ENCODE assay signal across 8 mouse cellular contexts in genomic region chr5:33651921-33652782, GRCm38 (mm10). TPM values are rescaled to one million over a fixed set of nuclear protein-coding genes. Genes with fewer than 3 reads are reported as not detected.
DNase-seq lines count a peak whose midpoint lies in the region; ATAC-seq lines count a peak whose summit lies in the region.

Gene Slbp, minus strand, starts transcription at chr5:33652574.

- DNase-seq in adrenal gland, adult (ENCODE audit: inconsistent age in 2 of 2, low spot score in 1 of 2): peak; percentile 98 to 99
- DNase-seq in embryo, embryonic 10.5 days (ENCODE audit: low spot score): peak; percentile 97
- peak; percentile 97 for DNase-seq in gastrocnemius, postnatal 25 days
- DNase-seq in intestine, embryonic 14.5 days (ENCODE audit: low spot score): peak; percentile 99
- peak; percentile 94 to 95 for DNase-seq in left cerebral cortex, postnatal 14 days (ENCODE audit: low spot score in 2 of 2)
- DNase-seq in mesoderm, embryonic 11.5 days (ENCODE audit: low read depth, low spot score): peak; percentile 97
- DNase-seq in right cerebral cortex, postnatal 36 days (ENCODE audit: low spot score in 2 of 2): peak; percentile 93 to 96
- peak; percentile 98 for DNase-seq in yolk sac, embryonic 10.5 days (ENCODE audit: low spot score)

- H3K27ac ChIP-seq in intestine, embryonic 14.5 days (ENCODE audit: low read depth): peak within 1 kb of the TSS; percentile 98

- H3K4me1 ChIP-seq in intestine, embryonic 14.5 days (replicated peaks; ENCODE audit: control insufficient read depth, insufficient read depth, low read length): peaks cover 27% of the 10 kb centered on the region

- intact Hi-C loops in left cerebral cortex, postnatal 14 days (cut with DNase I): no loop called here

- peaks cover 49% of the 10 kb centered on the region for H3K36me3 ChIP-seq in intestine, embryonic 14.5 days (ENCODE audit: control insufficient read depth, insufficient read depth, low read length)

- H3K9me3 ChIP-seq in intestine, embryonic 14.5 days (ENCODE audit: control insufficient read depth, low read length): no peaks in the 10 kb centered on the region

- ATAC-seq in intestine, embryonic 14.5 days (replicated peaks; ENCODE audit: low FRiP score, low TSS enrichment, low read depth): peak; percentile 95

- H3K4me2 ChIP-seq in intestine, embryonic 14.5 days (ENCODE audit: low read length): peak within 1 kb of the TSS; percentile 52

- H3K9ac ChIP-seq in intestine, embryonic 14.5 days (ENCODE audit: low read length): peak within 1 kb of the TSS; percentile 75

- WGBS in intestine, embryonic 14.5 days: under 1% methylated on average over 81 of the region's 82 CpGs

- H3K4me3 ChIP-seq in intestine, embryonic 14.5 days (ENCODE audit: low read depth, low read length): peak within 1 kb of the TSS; percentile 75

- no peaks in the 10 kb centered on the region for H3K27me3 ChIP-seq in intestine, embryonic 14.5 days (replicated peaks; ENCODE audit: control insufficient read depth, insufficient read depth, low read length)

RNA-seq across cellular contexts. Expression of gene Slbp, which starts in this region (rescaled TPM):
- 1 to 10 TPM; 7.3 to 8.2 TPM for total RNA-seq in gastrocnemius, postnatal 25 days (2021)
- 214 and 230 TPM in 2 replicates for polyA plus RNA-seq in intestine, embryonic 14.5 days (2014; fragmentation: Nextera tagmentation; extraction: Ambion mirVana)
- total RNA-seq in left cerebral cortex, postnatal 14 days (2021): 10 to 100 TPM; 23.6 to 27.7 TPM

Comparison
In these comparisons a context has a peak if more than half of its experiments do, and no peak if none do; other contexts are left out.
1. Peak in every context shown above with its lines: DNase-seq, ATAC-seq, H3K4me3 ChIP-seq and H3K27ac ChIP-seq.